Mouse (Mus musculus) spleen, adult 2 months (tissue): ENCODE data around the gene Hagh.
A peak's percentile ranks its signal among the peaks of the same experiment; 100 is the strongest.

Experiments used
- CTCF ChIP-seq: fragments of 200-500 bp; IDR thresholded peaks from 2 replicates; pipeline ENCODE4 v1.5.1; 2011; ENCODE audit warnings: mild to moderate bottlenecking, inconsistent platforms; ENCODE audit not compliant: insufficient read depth, insufficient read length, insufficient replicate concordance; ENCODE audit errors: extremely low read depth
- POLR2A ChIP-seq: fragments of 200-500 bp; IDR thresholded peaks from 2 replicates; pipeline ENCODE4 v1.6.1; 2011; ENCODE audit warnings: low read depth, low read length, inconsistent platforms

GRCm38 (mm10) chr17:24894995-24895547, 55.1 kb downstream of the Hagh start, which contains the start of the genes Eme2 and Mrps34:
- TF ChIP-seq POLR2A: peak; percentile 27; the same call in 1 of the 2 replicates
- no peak for TF ChIP-seq CTCF
